8 mouse cellular contexts compared by ENCODE assay signal in genomic region chr13:98813596-98814274, GRCm38 (mm10). TPM values are rescaled to one million over a fixed set of nuclear protein-coding genes. Genes with fewer than 3 reads are reported as not detected.
A peak's percentile ranks its signal among the peaks of the same experiment; 100 is the strongest.
DNase-seq lines count a peak whose midpoint lies in the region; ATAC-seq and TF ChIP-seq lines count a peak whose summit lies in the region.

No protein-coding gene starts in this region.

- peak overlapping the region; percentile 92 for H3K9ac ChIP-seq in CH12.LX (ENCODE audit: insufficient read depth, low read depth)
- H3K9ac ChIP-seq in forebrain, embryonic 16.5 days (replicated peaks; ENCODE audit: low read depth, low read length), result peak overlapping the region; percentile 77
- H3K9ac ChIP-seq in liver, embryonic 15.5 days, result peak overlapping the region; percentile 95

- no peak for TF ChIP-seq CTCF in CH12.LX (conservative IDR thresholded peaks at IDR 0.05 in 1 of 2, IDR thresholded peaks at IDR 0.05 in 1 of 2; ENCODE audit: low read depth in 2 of 2, low read length in 2 of 2)

- peak overlapping the region; percentile 86 to 95 (median 92) for H3K4me3 ChIP-seq in CH12.LX (replicated peaks in 1 of 3; ENCODE audit: low read depth in 2 of 3, low read length in 2 of 3, poor library complexity in 1 of 3)
- peak overlapping the region; percentile 96 for H3K4me3 ChIP-seq in forebrain, embryonic 16.5 days (replicated peaks; ENCODE audit: low read length)
- H3K4me3 ChIP-seq in liver, embryonic 15.5 days (replicated peaks), result peak overlapping the region; percentile 83

- no peak for TF ChIP-seq POLR2A in CH12.LX (IDR thresholded peaks at IDR 0.05; ENCODE audit: low read depth, low read length)

- H3K4me1 ChIP-seq in CH12.LX (ENCODE audit: control insufficient read depth in 1 of 2, insufficient read depth in 2 of 2), result peaks cover 3 to 34% of the 10 kb centered on the region in 2 experiments; a peak in 2 of 4 replicates
- H3K4me1 ChIP-seq in forebrain, embryonic 16.5 days (replicated peaks; ENCODE audit: control insufficient read depth, insufficient read depth, low read length), result peaks cover 8% of the 10 kb centered on the region
- H3K4me1 ChIP-seq in liver, embryonic 15.5 days (replicated peaks), result peaks cover 30% of the 10 kb centered on the region

- H3K9me3 ChIP-seq in CH12.LX (replicated peaks; ENCODE audit: low read length), result no peaks in the 10 kb centered on the region
- no peaks in the 10 kb centered on the region for H3K9me3 ChIP-seq in forebrain, embryonic 16.5 days (ENCODE audit: control insufficient read depth, low read length)
- H3K9me3 ChIP-seq in liver, embryonic 15.5 days (replicated peaks), result no peaks in the 10 kb centered on the region

- H3K27ac ChIP-seq in CH12.LX (ENCODE audit: insufficient read depth, low read depth), result peak overlapping the region; percentile 52; the same call in 1 of the 2 replicates
- H3K27ac ChIP-seq in forebrain, embryonic 16.5 days (ENCODE audit: low read length), result no peak overlapping the region
- H3K27ac ChIP-seq in liver, embryonic 15.5 days (replicated peaks), result peak overlapping the region; percentile 99

- TF ChIP-seq RAD21 in CH12.LX (IDR thresholded peaks at IDR 0.05; ENCODE audit: low read depth, low read length), result no peak

- no peaks in the 10 kb centered on the region for H3K36me3 ChIP-seq in CH12.LX (replicated peaks in 1 of 2; ENCODE audit: control insufficient read depth in 1 of 2, insufficient read depth in 1 of 2, low read length in 1 of 2)
- H3K36me3 ChIP-seq in forebrain, embryonic 16.5 days (ENCODE audit: control insufficient read depth, insufficient read depth), result no peaks in the 10 kb centered on the region
- 0 out of 2 replicates have a peak, but pooled peaks cover 5% of the 10 kb centered on the region for H3K36me3 ChIP-seq in liver, embryonic 15.5 days (replicated peaks)

- 23% methylated on average over 12 of the region's 12 CpGs for WGBS in forebrain, embryonic 16.5 days
- 18% methylated on average over 12 of the region's 12 CpGs for WGBS in liver, embryonic 15.5 days (ENCODE audit: insufficient replicate concordance)

- TF ChIP-seq EP300 in CH12.LX (IDR thresholded peaks at IDR 0.05; ENCODE audit: low read length), result no peak

- H3K79me2 ChIP-seq in CH12.LX (replicated peaks; ENCODE audit: control insufficient read depth, extremely low read depth, insufficient read depth, poor library complexity, severe bottlenecking), result peaks cover 33% of the 10 kb centered on the region

- dilution Hi-C loops in CH12.LX (cut with MboI; ENCODE audit: extremely low pct_ligation_motif_present, extremely low pct_unique_long_range_greater_than_20kb, low sequenced_read_pairs), result no loop called here

- peak; percentile 23 for DNase-seq in embryo, embryonic 10 days (ENCODE audit: low spot score)
- DNase-seq in embryo, embryonic 9.5 days (ENCODE audit: extremely low spot score), result no peak
- DNase-seq in CH12.LX (ENCODE audit: extremely low read depth), result peak; percentile 42
- no peak for DNase-seq in natural killer cell, adult 2 months (ENCODE audit: low spot score in 2 of 2)
- no peak for DNase-seq in frontal cortex, postnatal 14 days (ENCODE audit: low spot score in 2 of 2)
- DNase-seq in left cerebral cortex, postnatal 14 days (ENCODE audit: low spot score in 2 of 2), result no peak

- intact Hi-C loops in left cerebral cortex, postnatal 14 days (cut with DNase I), result loop anchor here (2.0 kb wide), 1 partner anchor 87 kb away; no protein-coding TSS in a partner anchor

- in situ Hi-C loops in CH12.LX (cut with MboI; ENCODE audit: low pct_ligation_motif_present, low pct_unique_long_range_greater_than_20kb, low sequenced_read_pairs), result no loop called here

- H3K4me2 ChIP-seq in CH12.LX (ENCODE audit: insufficient read depth, low read depth, poor library complexity, severe bottlenecking), result peak overlapping the region; percentile 89
- peak overlapping the region; percentile 65 for H3K4me2 ChIP-seq in forebrain, embryonic 16.5 days (ENCODE audit: low read length)
- peak overlapping the region; percentile 73 for H3K4me2 ChIP-seq in liver, embryonic 15.5 days

- ATAC-seq in forebrain, embryonic 16.5 days, result no peak
- no peak for ATAC-seq in liver, embryonic 15.5 days (ENCODE audit: insufficient read depth)

- H3K27me3 ChIP-seq in CH12.LX (replicated peaks), result no peaks in the 10 kb centered on the region
- H3K27me3 ChIP-seq in forebrain, embryonic 16.5 days (replicated peaks; ENCODE audit: control insufficient read depth, insufficient read depth, low read length), result no peaks in the 10 kb centered on the region
- H3K27me3 ChIP-seq in liver, embryonic 15.5 days, result no peaks in the 10 kb centered on the region

TF ChIP-seq in CH12.LX, 34 proteins besides CTCF, POLR2A, EP300 and RAD21:
- TF ChIP-seq SIN3A (IDR thresholded peaks at IDR 0.05; ENCODE audit: low read length), result peak; percentile 23
- peak; percentile 69; the same call in 1 of the 2 replicates for TF ChIP-seq MYC (IDR thresholded peaks at IDR 0.05; ENCODE audit: low read depth, low read length)
- TF ChIP-seq ZKSCAN1 (IDR thresholded peaks at IDR 0.05; ENCODE audit: borderline replicate concordance, low read depth, low read length), result no peak
- no peak for TF ChIP-seq ETS1 (conservative IDR thresholded peaks at IDR 0.05; ENCODE audit: low read depth, low read length)
- TF ChIP-seq IRF4 (IDR thresholded peaks at IDR 0.05; ENCODE audit: low read depth, low read length), result no peak
- TF ChIP-seq CHD2 (IDR thresholded peaks at IDR 0.05; ENCODE audit: low read length), result no peak
- no peak for TF ChIP-seq UBTF (IDR thresholded peaks at IDR 0.05; ENCODE audit: low read depth, low read length)
- no peak for TF ChIP-seq ZC3H11A (IDR thresholded peaks at IDR 0.05; ENCODE audit: low read depth, low read length)
- TF ChIP-seq GABPA (IDR thresholded peaks at IDR 0.05; ENCODE audit: insufficient replicate concordance, low read depth, low read length), result no peak
- no peak for TF ChIP-seq ZMIZ1 (IDR thresholded peaks at IDR 0.05; ENCODE audit: low read depth, low read length)
- no peak for TF ChIP-seq TCF12 (IDR thresholded peaks at IDR 0.05; ENCODE audit: low read depth, low read length)
- peak; percentile 70 for TF ChIP-seq BHLHE40 (IDR thresholded peaks at IDR 0.05; ENCODE audit: low read depth, low read length)
- no peak for TF ChIP-seq E2F4 (IDR thresholded peaks at IDR 0.05; ENCODE audit: insufficient replicate concordance, low read depth, low read length)
- TF ChIP-seq MAX (IDR thresholded peaks at IDR 0.05; ENCODE audit: low read length), result peak; percentile 91
- no peak for TF ChIP-seq MAFK (IDR thresholded peaks at IDR 0.05; ENCODE audit: insufficient replicate concordance, low read length)
- TF ChIP-seq SMC3 (IDR thresholded peaks at IDR 0.05; ENCODE audit: low read depth, low read length), result no peak
- no peak for TF ChIP-seq PAX5 (IDR thresholded peaks at IDR 0.05; ENCODE audit: low read length)
- TF ChIP-seq MXI1 (IDR thresholded peaks at IDR 0.05; ENCODE audit: low read depth, low read length), result peak; percentile 73
- TF ChIP-seq KAT2A (IDR thresholded peaks at IDR 0.05; ENCODE audit: insufficient replicate concordance, low read length), result no peak
- peak; percentile 22; the same call in 1 of the 2 replicates for TF ChIP-seq USF1 (IDR thresholded peaks at IDR 0.05; ENCODE audit: low read depth, low read length)
- TF ChIP-seq POLR2AphosphoS2 (IDR thresholded peaks at IDR 0.05; ENCODE audit: low read depth, low read length), result no peak
- TF ChIP-seq MAZ (IDR thresholded peaks at IDR 0.05; ENCODE audit: low read depth, low read length), result no peak
- TF ChIP-seq NELFE (IDR thresholded peaks at IDR 0.05; ENCODE audit: low read depth, low read length), result no peak
- TF ChIP-seq HCFC1 (IDR thresholded peaks at IDR 0.05; ENCODE audit: low read depth, low read length), result no peak
- TF ChIP-seq MEF2A (IDR thresholded peaks at IDR 0.05; ENCODE audit: borderline replicate concordance, low read depth, low read length), result no peak
- no peak for TF ChIP-seq NRF1 (IDR thresholded peaks at IDR 0.05; ENCODE audit: low read depth, low read length)
- no peak for TF ChIP-seq ELF1 (IDR thresholded peaks at IDR 0.05; ENCODE audit: low read depth, low read length)
- TF ChIP-seq JUND (conservative IDR thresholded peaks at IDR 0.05; ENCODE audit: low read depth, low read length), result no peak
- no peak for TF ChIP-seq RCOR1 (conservative IDR thresholded peaks at IDR 0.05; ENCODE audit: low read depth, low read length)
- peak; percentile 4; the same call in 1 of the 2 replicates for TF ChIP-seq TBP (conservative IDR thresholded peaks at IDR 0.05; ENCODE audit: low read depth, low read length)
- 0 out of 2 replicates have a peak, but pooled peaks have one; percentile 37 for TF ChIP-seq USF2 (conservative IDR thresholded peaks at IDR 0.05; ENCODE audit: low read depth, low read length)
- peak; percentile 53; the same call in 1 of the 2 replicates for TF ChIP-seq CHD1 (IDR thresholded peaks at IDR 0.05; ENCODE audit: low read depth, low read length)
- no peak for TF ChIP-seq ZNF384 (IDR thresholded peaks at IDR 0.05; ENCODE audit: low read depth, low read length)
- TF ChIP-seq JUN (IDR thresholded peaks at IDR 0.05; ENCODE audit: insufficient read depth, low read depth, low read length), result no peak

RNA-seq across cellular contexts. Expression of gene Fcho2, which starts 1.5 kb away (rescaled TPM):
- total RNA-seq in CH12.LX (2012; rRNA removed) (3.0 and 3.2 TPM in 2 replicates), CH12.LX (2014; rRNA removed) (5.6 and 6.7 TPM in 2 replicates)
- polyA plus RNA-seq in CH12.LX (2012; ENCODE audit: insufficient read length, low read depth), result 8.2 and 9.0 TPM in 2 replicates
- 29.6 and 31.8 TPM in 2 replicates for polyA plus RNA-seq in forebrain, embryonic 16.5 days (2015; fragmentation: Nextera tagmentation; extraction: Ambion mirVana)
- 25.5 and 28.0 TPM in 2 replicates for polyA plus RNA-seq in liver, embryonic 15.5 days (2015; fragmentation: Nextera tagmentation; extraction: Ambion mirVana)
- total RNA-seq in left cerebral cortex, postnatal 14 days (2021), result 10 to 100 TPM; 36.7 to 36.9 TPM

Comparison
In these comparisons a context has a peak if more than half of its experiments do, and no peak if none do; other contexts are left out.
1. DNase-seq: peak in embryo, embryonic 10 days (single experiment) and CH12.LX (single experiment); none in embryo, embryonic 9.5 days (single experiment), natural killer cell, adult 2 months (0 of 2), frontal cortex, postnatal 14 days (0 of 2) and left cerebral cortex, postnatal 14 days (0 of 2).
2. Peak in every context shown above with its lines, with median percentiles within 50 percentile points of each other: H3K4me2 ChIP-seq, H3K4me3 ChIP-seq and H3K9ac ChIP-seq.